Mouse (Mus musculus) layer of hippocampus, adult 9-10 months (tissue): ENCODE data around the gene E2f4.
A peak's percentile ranks its signal among the peaks of the same experiment; 100 is the strongest.

ENCODE experiments used
- DNase-seq: peaks from one replicate; pipeline ENCODE4 v3.0.0; 2022; ENCODE audit warnings: low spot score

E2f4 gene

DNA sequence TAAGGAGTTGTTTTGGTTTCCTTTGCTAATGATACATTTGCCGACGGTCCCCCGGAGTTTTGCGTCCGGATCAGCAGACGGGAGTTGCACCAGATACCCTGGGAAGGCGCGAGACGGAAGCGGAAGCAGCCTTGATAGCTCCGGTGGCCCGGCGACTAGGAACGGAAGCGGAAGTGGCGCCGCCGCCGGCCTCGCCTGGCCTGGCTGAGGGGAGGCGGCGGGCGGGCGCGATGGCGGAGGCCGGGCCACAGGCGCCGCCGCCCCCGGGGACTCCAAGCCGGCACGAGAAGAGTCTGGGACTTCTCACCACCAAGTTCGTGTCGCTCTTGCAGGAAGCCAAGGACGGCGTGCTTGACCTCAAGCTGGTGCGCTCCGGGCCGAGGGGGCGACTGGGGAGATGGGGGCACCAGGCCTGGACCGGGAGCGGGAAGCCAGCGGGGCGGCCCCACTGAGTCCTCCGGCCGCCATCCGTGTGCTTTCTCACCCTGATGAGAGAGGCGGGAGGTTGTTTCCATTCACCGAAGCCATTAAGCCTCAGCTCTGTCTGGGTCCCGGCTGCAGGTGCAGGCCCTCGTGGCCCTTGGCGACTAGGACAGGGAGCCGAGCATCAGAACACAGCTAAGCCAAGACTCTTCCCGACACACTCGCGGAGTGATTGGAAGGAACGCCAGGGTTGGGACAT is at the start of gene E2f4:
Gene E2f4, plus strand, starts transcription at position 153 of the 682 bp plus-strand sequence.
- DNase-seq = peak; percentile 71

DNA sequence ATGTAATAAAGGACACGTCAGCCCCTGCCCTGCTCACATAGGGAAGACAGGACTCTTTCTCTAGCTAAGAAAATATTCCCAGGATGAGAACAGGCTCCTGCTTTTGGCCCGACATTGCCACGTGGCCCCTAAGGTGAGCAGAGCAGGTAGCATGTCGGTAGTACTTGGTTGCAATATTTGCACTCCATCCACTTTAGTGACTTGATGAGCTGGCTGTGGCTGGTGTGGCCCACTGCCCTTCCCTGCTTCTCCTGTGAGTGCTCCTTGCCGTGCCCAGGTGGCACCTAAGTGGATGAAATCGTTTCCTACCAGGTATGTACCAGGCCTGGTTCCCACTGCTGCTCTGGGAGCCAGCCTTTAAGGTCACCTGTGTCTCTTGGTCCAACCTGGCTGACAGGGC is 45.5 kb upstream of the E2f4 start:
- DNase-seq = no peak

DNA sequence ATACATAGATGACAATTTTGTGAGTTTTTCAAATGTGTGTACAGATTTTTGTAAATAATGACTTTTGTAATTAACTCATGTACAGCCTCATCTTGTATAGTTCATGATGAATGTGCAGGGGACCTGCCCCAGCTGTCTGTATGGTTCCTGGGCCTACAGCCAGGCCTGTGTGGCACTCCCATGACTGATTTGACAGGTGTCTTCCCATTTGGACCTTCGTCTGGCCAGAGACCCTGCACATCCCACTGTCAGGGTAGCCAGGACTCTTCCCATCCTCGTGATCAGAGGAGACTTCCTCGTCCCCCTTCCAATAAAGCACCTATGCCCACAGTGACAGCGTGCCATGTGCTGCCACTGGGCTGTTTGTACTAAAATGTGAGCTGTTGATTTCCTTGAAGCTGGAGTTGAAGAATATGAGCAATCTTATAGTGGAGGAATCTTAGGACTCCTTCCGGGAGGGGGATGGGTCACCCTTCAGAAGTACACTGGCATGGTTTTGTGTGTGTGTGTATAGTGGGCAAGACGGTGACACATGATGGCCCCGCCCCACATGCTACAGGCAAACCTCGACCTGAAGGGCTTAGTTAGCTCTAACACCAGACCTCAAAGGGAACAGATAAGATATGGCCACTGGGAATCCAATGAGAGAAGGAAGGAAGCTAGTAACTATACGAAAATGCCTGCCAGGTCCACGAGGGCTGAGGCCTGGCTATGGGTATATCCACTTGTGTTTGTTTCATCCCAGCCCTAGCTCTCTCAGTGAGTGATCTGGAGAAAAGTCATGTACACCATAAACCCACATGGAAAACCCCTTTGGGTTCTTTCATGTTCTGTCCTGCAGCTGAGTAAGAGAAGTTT is 44.6 kb upstream of the E2f4 start:
- no peak for DNase-seq

DNA sequence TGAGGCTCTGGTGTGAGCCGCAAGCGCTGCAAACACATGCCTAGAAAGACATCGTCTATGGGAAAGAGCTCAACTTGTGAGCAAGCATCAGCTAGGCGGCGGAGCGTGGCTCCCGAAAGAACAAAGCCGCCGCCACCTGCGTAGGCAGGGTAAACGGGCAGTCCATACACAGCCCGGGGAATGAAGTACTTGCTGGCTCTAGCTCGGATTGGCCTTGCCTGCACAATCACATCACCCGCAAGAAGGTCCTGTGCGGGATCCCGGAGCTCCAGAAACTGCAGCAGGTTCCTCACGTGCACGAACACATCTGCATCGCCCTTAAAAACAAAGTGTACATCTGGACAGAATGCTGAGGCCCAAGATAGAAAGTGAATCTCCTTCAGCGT is 43.7 kb upstream of the E2f4 start:
- no peak for DNase-seq

DNA sequence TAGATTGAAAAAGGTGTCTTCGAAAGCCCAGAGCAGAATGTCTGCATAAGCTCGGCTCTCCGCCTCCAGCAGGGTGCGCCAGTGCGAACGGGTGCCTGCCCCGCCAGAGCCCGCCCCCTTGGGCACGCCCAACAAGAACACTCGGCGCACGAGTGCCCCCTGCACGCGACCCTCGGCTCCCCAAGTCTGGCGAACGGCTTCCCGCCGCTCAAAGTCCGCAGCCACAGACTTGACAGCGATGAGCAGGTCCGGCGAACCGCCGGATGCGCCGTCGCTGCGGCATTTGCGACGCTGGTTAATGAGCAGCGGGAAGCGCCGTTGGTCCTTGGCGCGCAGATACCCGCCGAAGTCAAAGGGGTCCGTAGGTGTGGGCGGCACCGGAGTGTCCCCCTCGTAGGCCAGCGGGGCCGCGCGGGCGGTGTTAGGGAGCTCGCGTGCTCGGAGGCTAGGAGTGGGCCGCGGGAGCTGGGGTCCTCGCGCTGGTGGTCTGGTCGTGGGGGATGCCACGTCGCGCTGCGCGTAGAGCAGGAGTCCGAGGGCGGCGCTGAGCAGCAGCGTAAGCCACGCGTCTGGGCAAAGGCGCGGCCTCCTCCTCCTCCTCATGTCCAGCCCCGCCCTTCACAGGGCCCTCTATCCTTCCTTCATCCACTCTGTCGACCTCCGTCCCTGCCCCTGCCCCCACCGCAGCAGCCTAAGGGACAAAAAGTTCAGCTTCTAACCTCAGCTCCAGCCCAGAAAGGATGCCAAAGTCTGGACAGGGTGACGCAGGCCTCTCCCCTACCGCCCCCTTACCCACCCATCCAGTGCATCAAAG is 43.1 kb upstream of the E2f4 start:
- DNase-seq = peak; percentile 72

DNA sequence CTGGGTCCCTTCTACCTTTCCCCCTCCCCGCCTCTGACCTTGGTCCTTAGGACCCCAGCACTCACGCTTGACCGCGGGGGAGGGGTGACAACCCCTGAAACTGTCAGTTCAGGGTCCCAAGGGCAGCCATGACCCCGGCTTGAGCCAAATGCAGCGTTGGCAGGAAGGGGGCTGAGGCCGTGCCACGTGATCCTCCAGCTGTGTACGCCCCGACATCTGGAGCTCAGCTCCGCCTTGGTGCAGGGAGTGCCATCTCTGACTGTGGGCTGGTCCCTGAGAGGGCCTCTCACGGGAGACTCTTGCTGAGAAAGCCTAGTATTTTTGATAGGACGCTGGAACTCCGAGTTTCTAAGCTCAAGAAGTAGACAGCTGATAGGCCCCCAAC is 42.5 kb upstream of the E2f4 start, which contains the start of gene B3gnt9:
Gene B3gnt9, minus strand, starts transcription at position 188 of the 385 bp plus-strand sequence.
- DNase-seq = no peak

DNA sequence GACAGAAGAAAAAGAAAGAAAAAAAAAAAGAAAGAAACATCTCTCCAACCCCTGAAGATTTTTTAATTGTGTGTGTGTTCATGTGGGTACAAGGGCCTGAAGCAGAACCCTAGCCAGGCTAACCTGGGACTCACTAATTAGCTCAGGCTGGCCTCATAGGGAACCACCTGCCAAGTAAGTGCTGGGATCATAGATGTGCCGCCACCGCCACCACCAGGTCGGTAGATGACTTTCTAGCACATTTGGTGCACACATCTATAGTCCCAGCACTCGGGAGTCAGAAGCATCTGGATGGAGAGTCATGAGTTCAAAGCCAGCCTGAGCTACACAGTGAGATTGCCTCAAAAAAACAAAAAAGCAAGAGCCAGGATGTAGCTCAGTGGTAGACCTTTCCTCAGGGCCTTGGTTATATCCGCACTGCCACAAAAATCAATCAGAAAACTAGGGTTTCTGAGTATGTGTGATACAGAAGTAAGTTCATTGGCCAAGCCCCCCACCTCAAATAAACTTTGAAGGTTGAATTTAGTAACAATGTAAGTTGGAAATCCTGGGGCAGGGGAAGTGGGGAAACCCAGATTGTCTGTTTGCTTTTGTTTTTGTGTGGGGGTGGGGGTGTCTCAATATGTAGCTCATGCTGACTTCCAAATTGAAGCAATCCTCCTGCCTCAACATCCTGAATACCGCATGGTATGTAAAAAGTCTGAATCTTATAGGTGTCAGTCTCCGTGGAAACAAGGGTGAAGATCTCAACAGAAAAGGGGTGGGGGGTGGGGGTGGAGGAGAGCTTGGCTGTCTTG is 39.9 kb upstream of the E2f4 start:
- no peak for DNase-seq

DNA sequence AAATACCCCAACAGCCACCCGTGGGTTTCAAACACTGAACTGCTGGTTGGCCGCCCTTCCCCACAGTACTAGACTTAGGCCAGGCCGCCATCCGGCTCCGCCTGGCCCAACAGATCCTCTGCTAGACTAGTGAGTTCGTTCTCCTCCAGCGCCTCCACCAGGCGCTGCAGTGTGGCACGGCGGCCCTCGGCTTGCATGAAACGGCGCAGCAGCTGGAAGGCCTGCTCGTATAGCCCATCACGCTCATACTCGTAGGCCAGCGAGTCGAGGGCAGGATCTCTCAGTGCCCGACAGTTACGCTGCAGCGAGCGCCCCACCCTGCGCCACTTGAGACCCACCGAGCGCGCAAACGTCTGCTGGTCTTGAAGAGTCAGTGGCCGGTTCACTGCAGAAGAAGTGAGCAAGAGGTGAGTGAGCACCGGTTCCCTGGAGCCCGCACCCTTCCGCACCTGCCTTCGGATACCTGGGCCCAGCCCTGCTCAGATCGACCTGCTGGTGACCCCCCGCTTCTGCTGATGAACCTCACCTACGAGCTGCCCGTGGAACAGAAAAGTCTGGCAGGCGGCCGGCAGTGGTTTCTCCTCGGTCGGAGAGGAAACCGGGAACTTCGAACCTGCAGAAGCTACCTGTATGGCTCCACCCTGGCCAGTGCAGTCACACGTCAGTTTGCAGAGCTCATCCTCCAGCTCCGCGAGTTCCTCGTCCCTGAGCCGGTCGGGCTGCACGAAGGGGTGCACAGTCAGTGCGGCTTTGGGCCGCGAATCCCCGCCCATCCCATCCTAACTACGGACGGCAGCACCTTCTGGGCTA is 38.3 kb upstream of the E2f4 start:
- no peak for DNase-seq

DNA sequence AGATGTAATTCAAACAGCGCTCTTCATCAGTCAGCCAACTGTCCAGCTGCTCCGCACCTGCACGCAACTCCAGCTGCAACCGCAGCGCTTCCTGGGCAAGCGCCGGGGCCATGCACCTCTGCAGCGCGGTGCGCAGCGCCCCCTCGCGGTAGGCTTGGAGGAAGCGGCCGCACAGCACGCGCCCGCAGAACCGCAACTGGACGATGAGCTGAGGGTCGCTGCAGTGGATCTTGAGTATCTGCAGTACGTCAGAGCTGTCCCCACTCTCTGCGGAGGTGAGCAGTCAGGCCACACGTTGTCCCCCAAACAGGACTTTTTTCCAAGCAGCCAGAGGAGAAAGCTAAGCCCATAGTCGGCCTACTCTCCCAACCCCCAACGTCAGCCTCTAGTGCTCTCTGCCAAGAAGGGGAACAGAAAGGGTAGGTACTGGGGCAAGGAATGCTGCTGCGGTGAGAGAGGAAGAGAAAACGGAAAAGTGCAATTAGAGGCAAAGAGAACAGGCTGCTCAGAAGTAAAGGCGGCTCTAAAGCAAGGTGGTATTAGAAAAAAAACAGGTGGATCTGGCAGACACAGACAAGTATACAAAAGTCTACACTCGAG is 37.6 kb upstream of the E2f4 start:
- no peak for DNase-seq

DNA sequence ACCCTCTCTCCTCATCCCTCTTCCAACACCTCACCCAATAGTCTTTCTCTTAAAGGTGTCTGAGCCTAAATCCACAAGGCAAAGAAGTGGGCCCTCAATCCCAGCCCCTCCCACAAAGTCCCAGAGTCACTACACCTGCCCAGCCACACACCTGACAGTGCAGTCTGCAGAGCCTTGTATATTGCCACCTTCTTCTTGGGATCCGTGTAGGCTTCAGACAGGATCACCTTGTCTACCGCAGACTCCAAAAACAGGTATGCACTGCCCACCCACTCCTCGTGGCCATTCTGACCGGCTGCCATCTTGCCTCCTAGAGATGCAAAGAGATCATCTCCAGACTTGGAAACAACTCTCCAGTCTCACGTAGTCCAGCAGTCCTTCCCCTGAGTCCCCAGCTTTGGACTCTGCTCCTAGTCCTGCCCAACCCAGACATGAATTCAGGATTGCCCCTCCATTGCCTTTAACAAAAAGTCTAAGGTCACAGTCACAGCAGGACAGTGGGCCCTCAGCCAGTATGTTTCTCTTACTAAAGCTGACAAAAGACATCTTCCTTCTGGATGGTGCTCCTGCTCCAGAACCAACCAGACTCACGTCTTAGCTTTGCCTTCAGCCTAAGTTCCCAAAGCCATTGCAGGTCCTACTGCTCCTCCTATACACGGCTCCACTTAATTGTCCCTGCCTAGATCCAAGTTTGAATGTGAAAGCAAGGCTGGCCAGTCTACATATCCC is 36.9 kb upstream of the E2f4 start:
- no peak for DNase-seq

DNA sequence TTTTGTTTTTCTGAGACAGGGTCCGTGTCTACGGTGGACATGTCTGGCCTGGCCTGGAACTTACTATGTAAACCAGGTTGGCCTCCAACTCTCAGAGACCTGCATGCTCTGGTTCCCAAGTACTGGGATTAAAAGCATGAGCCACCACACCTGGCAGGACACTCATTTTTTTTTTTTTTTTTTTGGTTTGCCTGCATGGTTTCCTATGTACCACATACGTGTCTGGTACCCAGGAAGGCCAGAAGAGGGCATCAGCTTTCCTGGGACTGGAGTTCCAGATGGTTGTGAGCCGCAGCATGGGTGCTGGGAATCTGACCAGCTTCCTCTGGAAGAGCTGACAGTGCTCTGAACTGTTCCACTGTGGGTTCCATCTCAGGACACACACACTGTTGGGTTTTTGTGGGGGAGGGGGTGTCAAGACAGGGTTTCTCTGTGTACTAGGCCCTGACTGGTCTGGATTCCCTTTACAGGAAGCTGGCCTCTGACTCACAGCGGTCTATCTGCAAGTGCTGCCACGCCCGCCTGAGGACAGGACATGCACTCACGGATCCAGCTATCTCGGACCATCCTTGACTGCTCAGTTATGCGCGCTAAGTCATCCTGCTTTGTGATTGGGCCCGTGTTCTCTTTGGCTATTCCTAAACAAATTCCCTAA is 36.0 kb upstream of the E2f4 start:
- DNase-seq = no peak

DNA sequence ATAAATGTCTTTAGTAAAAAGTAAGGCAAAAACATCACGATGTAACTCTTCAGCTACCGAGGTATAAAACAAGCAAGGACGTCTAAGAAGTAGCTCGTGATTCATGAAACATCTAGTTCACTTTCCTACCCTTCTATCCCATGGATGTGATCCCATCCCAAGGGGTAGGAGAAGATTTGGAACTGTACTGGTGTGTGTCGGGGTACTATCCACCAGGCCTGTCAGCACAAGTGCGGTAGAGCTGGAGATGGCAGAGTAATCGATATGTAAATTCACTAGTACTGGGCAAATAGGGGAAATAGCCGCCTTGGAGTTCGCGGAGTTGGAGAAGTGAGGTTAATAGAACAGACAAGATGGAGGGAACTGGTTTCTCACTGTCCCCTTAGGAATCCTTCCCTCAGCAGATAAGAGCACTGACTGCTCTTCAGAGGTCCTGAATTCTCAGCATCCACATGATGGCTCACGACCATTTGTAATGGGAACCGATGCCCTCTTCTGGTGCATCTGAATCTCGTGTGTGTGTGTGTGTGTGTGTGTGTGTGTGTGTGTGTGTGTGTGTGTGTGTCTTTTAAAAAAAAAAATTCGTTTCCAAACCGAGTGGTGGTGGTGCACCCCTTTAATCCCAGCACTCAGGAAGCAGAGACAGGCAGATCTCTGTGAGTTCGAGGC is 34.1 kb upstream of the E2f4 start:
- no peak for DNase-seq

DNA sequence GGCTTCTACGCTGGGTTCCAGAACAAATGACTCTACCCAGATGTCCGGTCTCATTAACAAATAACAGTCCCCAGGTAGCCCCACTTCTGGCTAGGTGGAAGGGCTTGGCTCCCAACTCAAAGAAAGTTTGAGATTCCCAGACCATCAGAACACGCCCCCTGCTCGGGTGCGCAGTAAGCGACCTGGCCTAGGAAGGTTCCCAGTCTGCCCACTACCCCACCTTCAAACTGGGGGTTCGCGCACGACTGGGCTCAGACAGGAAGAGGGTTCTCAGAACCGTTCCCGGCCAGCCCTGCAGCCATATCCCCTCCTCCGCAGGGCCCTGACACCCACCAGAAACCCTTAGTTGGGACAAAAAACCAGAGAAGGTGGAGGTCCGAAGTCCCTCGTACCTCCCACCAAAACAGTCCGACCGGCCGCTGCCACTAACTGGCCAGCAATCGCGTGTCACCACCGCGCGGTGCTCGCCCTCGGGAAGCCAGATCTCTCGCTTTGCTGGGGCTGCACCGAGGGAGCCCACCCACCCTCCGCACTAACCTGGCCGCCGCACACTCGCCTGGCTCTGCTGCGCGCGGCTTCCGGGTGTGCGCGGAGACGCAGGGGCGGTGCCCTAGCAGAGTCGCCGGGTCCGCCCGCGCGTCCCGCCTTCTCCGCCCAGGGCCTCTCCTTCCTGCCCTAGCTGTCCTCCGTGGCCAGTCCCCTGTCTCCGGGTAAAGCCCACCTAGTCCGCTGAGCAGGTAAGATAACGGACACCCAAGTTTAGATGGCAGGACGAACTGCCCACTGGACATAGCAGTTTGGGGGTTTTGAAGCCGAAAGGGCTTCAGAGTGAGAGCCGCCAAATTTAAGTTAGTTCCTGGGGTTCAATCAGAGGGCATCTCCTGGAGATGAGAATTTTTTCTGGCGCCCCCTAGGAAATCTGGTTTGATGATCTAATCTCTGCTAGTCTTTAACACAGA is 33.2 kb upstream of the E2f4 start, which contains the start of the genes Tradd and Fbxl8:
Gene Tradd, minus strand, starts transcription at position 586 of the 959 bp plus-strand sequence.
Gene Fbxl8, plus strand, starts transcription at position 625 of the 959 bp plus-strand sequence.
- no peak for DNase-seq

DNA sequence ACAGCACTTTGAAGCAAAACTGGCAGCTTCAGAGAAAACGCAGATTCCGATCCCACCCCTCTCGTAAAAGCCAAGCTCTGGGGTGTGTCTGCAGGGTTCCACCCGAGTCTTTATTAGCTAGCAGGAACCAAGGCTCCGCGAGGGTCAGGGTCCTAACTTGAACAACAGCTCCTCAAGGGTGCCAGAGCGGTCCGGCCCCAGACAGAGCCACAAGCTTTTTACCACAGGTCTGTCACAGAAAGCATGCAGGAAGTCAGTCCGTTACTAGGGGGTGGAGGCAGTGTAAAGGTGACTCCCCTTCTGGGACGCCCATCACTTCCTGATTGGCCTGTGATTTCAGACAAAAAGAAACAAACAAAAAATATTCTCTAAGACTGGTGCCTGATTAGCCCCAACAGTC is 32.3 kb upstream of the E2f4 start:
- no peak for DNase-seq

DNA sequence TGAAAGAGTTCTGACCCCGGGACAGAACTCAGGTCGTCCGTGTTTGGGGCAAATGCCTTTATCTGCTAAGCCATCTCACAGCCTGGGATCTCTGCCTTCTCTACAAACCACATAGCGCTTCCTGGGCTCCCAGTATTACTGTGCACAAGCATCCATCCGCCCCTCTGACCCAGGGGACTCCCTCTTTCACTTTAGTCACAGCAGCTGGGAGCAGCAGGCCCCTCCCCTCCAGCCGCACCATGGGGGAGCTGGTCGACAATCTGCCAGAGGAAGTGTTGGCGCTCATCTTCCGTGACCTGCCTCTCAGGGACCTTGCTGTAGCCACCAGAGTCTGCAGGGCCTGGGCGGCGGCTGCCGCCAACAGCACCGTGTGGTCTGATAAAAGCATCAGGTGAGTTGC is 30.7 kb upstream of the E2f4 start:
- no peak for DNase-seq

DNA sequence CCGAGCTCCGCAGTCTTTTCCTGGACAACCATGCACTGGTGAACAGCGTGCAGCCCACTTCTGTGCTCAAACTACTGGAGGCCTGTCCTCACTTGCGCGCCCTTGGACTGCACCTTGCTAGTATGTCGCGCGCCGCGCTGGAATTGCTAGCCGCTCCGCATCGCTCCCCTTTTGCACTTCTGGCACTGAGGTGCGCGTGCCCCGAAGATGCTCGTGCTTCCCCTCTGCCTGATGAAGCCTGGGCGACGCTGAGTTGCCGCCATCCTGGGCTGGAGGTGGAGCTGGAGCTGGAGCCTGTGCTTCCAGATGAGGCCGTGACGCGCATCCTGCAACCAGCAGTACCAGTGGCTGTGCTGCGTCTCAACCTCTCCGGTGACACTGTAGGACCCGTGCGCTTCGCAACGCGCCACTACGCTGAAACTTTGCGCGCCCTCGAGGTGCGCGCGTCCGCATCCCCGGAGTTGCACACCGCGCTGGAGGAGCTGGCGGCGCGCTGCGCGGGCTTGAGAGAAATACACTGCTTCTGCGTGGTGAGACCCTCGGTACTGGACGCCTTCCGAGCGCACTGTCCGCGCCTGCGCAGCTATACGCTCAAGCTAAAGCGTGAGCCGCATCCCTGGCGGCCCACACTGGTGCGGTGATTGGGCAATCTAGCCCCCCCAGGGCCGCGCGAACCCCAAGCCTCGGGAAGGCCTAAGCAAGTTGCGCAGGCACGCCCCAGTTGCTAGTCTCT is 29.0 kb upstream of the E2f4 start:
- no peak for DNase-seq

DNA sequence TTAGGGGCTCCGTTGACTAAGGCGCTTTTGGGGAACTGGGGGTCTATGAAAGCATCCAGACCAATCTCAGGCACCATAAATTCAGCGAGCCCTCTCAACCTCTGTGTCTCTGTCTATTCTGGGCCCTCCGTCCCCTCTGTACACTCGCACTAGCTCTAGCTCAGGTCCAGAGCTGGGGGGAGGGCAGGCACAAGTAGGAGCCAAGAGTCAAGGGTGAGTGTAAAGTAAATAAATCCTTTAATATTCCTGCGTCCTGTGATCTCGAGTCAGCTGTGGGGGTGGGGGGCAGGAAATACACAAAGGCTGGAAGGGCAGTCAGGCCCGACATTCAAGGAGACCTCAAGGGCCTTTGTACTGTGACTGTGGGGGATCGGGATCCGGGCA is 28.4 kb upstream of the E2f4 start:
- DNase-seq = no peak
